Mouse (Mus musculus) adrenal gland, postnatal 36 days (tissue): ENCODE data around the gene Zswim8. TPM values are rescaled to one million over a fixed set of nuclear protein-coding genes. Genes with fewer than 3 reads are reported as not detected.

Experiments used
- DNase-seq, 2 experiments: peaks; one replicate each; pipeline ENCODE4 v3.0.0; 2021; ENCODE audit warnings: mixed read lengths in 1 of 2
- long read RNA-seq, 2 experiments: library from polyadenylated mRNA; stranded (forward); transcript quantifications; one replicate each; pipeline ENCODE4 v2.0.0; 2021; ENCODE audit warnings: borderline sequencing depth in 2 of 2
- total RNA-seq, 2 experiments: library from RNA; stranded (reverse); gene quantifications; 2 replicates each; pipeline ENCODE4 v1.2.3; 2021

The Zswim8 gene
- 100 to 1,000 TPM in 1 of 2 experiments, 10 to 100 TPM in 1; 97.8 to 135 TPM for total RNA-seq
- long read RNA-seq, experiment 1, partial matches to known transcripts: 6 of 6 reads
- long read RNA-seq, experiment 1, other reads (novel, unspliced or antisense): 0 of 6 reads
- long read RNA-seq, experiment 2, partial matches to known transcripts: 3 of 4 reads
- long read RNA-seq, experiment 2, other reads (novel, unspliced or antisense): 1 of 4 reads

GRCm38 (mm10) chr14:20707201-20708190 lies at the start of gene Zswim8:
Gene Zswim8, plus strand, starts transcription at chr14:20707552.
- peak; percentile 93 to 94 for DNase-seq

GRCm38 (mm10) chr14:20658326-20658725 lies 49.0 kb upstream of the Zswim8 start:
- peak in 1 of 2 experiments; percentile 60 for DNase-seq

- no peak for DNase-seq
Observed at GRCm38 (mm10) chr14:20658902-20659301, 48.5 kb upstream of the Zswim8 start.

DNA sequence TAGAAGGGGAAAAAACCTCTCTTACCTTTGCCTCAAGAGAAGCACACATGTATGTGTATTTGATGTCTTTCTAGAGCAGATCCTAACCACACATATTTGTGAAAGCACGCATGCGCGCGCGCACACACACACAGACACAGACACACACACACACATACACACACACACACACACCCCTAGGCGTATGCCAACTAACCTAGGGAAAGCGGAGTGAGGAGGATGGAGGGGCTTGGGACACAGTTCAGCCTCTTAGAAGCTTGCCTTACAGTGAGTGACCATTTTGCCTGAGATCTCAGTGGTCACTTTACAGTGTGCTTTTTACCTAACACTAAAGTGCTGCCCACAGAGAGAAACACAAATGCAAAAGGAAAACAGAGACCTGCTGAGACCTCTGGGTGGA lies 47.7 kb upstream of the Zswim8 start:
- no peak for DNase-seq

DNA sequence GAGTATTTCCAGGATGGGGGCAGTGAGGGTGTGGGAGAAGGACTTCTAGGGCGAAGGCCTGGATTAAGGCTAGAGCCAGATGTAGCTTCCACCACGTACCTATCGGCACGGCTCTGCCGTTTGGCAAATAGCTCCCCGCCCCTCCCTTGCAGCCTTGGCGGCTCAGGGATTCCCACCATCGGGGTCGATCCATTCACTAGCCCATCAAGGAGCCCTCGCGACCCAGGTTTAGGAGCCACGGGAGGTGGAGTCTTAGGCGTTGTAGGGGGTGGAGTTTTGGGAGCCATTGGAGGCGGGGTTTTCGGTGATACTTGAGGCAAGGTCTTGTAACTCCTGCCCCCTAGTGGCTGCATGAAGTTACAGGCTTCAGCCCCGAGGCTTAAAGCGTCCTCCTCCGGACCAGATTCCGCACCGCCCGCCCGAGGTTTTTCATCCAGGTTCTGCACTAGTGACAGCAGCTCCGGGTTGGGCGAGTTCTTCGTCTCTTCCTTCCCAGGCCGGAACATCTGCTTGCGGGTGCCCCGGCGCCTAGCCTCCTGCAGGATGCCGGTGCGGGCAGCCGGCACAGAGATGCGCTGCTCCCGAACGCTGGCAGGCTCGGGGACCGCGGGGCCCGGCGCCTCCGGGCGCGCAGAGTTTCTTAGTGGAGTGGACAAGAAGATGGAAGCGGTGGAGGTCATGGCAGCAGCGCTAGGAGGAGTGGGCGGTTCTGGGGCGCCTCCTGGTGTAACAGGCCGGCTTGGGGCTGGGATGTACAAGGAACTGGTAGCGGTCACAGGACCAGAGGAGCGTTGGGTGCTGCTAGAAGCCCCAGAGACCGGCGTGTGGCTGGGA lies 46.3 kb upstream of the Zswim8 start:
- DNase-seq: peak; percentile 93 to 96

GRCm38 (mm10) chr14:20661661-20662331 lies 45.6 kb upstream of the Zswim8 start:
- DNase-seq: peak in 1 of 2 experiments; percentile 12

GRCm38 (mm10) chr14:20662740-20663139 lies 44.6 kb upstream of the Zswim8 start:
- DNase-seq: no peak

DNA sequence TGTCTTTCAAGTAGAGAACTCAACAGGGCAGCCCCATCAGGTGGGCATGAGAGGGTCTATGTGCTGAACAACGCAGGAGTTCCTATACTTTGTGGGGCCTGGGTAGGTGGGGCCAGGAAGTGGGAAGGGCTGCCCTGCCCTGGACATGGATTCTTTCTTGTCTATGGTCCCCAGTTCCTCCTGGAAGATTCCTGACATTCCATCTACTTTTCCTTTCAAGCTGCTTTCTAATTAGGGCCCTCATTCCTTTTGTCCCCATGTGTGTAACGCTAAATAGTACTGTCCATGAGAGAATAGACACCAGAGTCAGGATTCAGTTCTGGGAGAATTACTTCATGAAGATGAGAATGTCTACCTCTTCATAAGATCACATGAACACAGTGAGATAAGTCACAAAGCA lies 43.8 kb upstream of the Zswim8 start:
- DNase-seq: no peak

GRCm38 (mm10) chr14:20664436-20664835 lies 42.9 kb upstream of the Zswim8 start:
- DNase-seq: no peak

- DNase-seq: no peak
Observed at GRCm38 (mm10) chr14:20667469-20667868, 39.9 kb upstream of the Zswim8 start.

GRCm38 (mm10) chr14:20668154-20668810 lies 39.1 kb upstream of the Zswim8 start, which contains the start of gene Synpo2l:
Gene Synpo2l, minus strand, starts transcription at chr14:20668354.
- DNase-seq: no peak

GRCm38 (mm10) chr14:20672990-20673389 lies 34.4 kb upstream of the Zswim8 start:
- DNase-seq: peak; percentile 24 to 28

DNA sequence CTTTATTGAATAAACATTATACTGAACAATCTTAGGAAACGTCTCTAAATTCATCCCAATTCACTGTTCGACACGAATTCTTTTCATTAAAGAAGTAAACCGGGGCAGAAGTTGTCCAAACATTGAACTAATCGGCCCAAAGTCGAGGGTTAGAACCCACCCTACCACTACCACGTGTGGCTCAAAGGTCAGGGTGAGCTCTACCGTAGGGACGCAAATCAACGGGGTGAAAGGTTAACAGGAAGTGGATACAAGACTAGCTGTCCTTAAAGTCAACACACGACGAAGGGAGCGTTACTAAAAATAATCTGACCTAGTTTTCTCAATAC lies 33.7 kb upstream of the Zswim8 start:
- peak; percentile 47 to 69 for DNase-seq

DNA sequence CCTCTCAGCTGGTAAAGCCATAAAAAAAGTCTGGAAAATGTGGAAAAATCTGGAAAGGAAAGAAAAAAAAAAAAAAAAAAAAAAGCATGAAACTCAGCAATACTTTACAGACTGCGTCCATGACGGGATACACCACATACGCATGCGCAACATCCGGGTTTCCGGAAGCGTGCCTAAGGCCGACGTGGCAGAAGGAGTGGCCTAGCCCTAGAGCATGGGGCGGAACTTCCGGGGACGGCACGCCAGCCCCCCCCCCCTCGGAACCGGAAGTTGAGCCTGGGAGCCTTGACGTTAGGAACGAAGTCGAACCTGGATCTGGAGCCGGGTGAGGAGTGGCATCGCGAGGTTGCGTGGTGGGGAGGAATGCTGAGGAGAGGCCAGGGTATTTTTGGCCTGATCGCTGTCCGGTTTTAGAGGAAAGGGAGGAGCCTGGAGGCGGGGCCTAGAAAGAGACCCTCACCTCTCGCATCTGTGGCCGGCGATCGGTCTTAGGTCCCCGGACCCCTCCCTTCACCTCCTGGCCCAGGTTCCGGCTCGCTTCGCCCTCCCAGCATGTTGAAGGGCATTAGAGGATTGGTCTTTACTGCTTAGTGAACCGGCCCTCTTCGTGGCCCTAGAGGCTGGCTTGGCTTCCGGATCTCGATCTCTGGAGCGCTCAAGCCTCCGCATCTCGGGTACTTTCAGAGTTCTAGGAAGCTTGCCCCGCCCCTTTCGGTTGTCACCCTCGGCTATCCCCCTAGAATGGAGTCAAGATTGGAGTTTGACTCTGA lies 33.1 kb upstream of the Zswim8 start, which contains the start of gene Sec24c:
Gene Sec24c (plus strand): TSS at position 245 of the 770 bp plus-strand sequence.
- peak; percentile 98 to 100 for DNase-seq

DNA sequence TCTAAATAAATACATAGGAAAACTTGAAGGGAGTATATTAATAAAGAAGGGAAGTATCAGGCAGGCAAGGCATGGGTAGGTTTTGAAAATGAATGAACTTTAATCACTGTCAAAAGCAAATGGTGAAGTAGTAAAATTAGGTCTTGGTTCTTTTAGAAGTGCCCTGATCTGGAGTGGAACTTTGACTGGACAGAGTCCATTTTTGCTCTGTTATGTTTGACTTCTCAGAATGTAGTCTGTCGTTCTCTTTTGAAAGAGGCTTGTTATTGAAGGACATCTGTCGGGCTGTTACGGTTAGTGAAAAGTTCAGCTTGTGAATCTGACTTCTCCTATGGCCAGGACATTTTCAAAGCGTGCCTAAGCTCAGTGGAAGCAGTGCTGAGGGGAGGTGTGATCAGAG lies 29.4 kb upstream of the Zswim8 start:
- DNase-seq: no peak

DNA sequence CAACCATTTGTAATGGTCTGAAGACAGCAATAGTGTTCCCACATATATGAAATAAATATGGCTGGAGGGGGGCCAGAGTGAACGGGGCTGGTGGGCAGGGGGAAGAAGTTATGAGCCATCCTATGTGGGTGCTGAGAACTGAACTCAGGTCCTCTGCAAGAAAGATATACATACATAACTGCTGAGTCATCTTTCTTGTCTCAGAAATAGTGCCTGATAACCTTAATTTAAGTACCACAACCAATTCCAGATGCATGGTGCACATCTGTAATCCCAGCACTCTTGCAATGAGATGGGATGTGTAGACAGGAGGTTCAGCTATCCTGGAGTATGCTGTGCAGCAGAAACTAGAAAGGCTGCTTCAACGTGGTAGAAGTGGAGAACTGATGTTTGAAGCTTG lies 25.6 kb upstream of the Zswim8 start:
- DNase-seq: no peak

DNA sequence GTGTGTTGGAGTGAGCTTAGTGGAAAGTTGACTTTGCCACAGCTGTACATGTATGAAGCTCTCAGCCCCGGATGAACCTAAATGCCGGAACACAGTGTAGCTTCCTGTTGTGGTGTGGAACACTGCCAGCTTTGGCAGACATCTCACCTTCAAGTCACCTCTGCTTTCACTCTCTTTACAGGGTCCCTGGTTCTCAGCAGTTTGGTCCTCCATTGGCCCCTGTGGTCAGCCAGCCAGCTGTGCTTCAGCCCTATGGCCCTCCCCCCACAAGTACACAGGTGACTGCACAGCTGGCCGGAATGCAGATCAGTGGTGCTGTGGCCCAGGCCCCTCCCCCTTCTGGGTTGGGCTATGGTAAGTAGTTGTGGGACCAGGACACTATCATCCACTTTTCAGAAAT lies 24.9 kb upstream of the Zswim8 start:
- DNase-seq: peak in 1 of 2 experiments; percentile 33

GRCm38 (mm10) chr14:20686576-20686975 lies 20.8 kb upstream of the Zswim8 start:
- no peak for DNase-seq

GRCm38 (mm10) chr14:20689009-20689408 lies 18.3 kb upstream of the Zswim8 start:
- no peak for DNase-seq

DNA sequence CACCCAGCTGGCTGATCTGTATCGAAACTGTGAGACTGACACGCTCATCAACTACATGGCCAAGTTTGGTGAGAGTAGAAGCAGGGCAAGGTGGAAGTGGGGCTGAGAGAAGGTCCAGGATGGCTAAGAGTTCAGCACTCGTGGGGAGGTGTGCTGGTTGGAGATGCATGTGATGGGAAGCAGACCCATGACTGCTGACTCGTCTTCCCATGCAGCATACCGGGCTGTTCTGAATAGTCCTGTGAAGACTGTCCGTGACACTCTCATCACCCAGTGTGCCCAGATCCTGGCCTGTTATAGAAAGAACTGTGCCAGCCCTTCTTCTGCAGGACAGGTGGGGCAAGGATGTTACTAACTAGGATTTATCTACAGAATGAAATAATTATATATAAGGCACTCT lies 15.6 kb upstream of the Zswim8 start:
- no peak for DNase-seq
